ENCODE assay signal across 8 mouse cellular contexts in genomic region chr6:38253736-38254641, GRCm38 (mm10). TPM values are rescaled to one million over a fixed set of nuclear protein-coding genes. Genes with fewer than 3 reads are reported as not detected.
DNase-seq lines count a peak whose midpoint lies in the region; ATAC-seq and TF ChIP-seq lines count a peak whose summit lies in the region.

Gene D630045J12Rik, minus strand, starts transcription at chr6:38254009.

- H3K27me3 ChIP-seq in embryonic facial prominence, embryonic 13.5 days: no peaks in the 10 kb centered on the region
- H3K27me3 ChIP-seq in heart, embryonic 10.5 days (ENCODE audit: insufficient read depth, poor library complexity, severe bottlenecking): 0 out of 2 replicates have a peak, but pooled peaks cover 7% of the 10 kb centered on the region
- H3K27me3 ChIP-seq in kidney, embryonic 14.5 days (ENCODE audit: control insufficient read depth, insufficient read depth, low read length): no peaks in the 10 kb centered on the region
- H3K27me3 ChIP-seq in liver, adult 2 months (ENCODE audit: control insufficient read depth, insufficient read depth, low read length): no peaks in the 10 kb centered on the region
- no peaks in the 10 kb centered on the region for H3K27me3 ChIP-seq in stomach, embryonic 15.5 days (replicated peaks)

- peak; percentile 93 for ATAC-seq in embryonic facial prominence, embryonic 13.5 days (ENCODE audit: insufficient number of reproducible peaks, insufficient read depth, low FRiP score, low TSS enrichment, low read depth)
- peak; percentile 96 for ATAC-seq in kidney, embryonic 14.5 days (ENCODE audit: low FRiP score, low TSS enrichment)
- peak; percentile 96 for ATAC-seq in stomach, embryonic 15.5 days (ENCODE audit: insufficient read depth, low FRiP score, low read depth)

- no peak for TF ChIP-seq POLR2A in liver, adult 2 months (IDR thresholded peaks at IDR 0.05; ENCODE audit: extremely low read depth, insufficient read depth, low read length)

- H3K36me3 ChIP-seq in embryonic facial prominence, embryonic 13.5 days: no peaks in the 10 kb centered on the region
- no peaks in the 10 kb centered on the region for H3K36me3 ChIP-seq in heart, embryonic 10.5 days
- no peaks in the 10 kb centered on the region for H3K36me3 ChIP-seq in kidney, embryonic 14.5 days (ENCODE audit: control insufficient read depth, insufficient read depth, low read length)
- H3K36me3 ChIP-seq in liver, adult 2 months (ENCODE audit: control insufficient read depth, insufficient read depth, low read length): no peaks in the 10 kb centered on the region
- no peaks in the 10 kb centered on the region for H3K36me3 ChIP-seq in stomach, embryonic 15.5 days

- 1% methylated on average over 78 of the region's 118 CpGs for WGBS in embryonic facial prominence, embryonic 13.5 days
- WGBS in heart, embryonic 10.5 days: 3% methylated on average over 118 of the region's 118 CpGs
- under 1% methylated on average over 87 of the region's 118 CpGs for WGBS in kidney, embryonic 14.5 days
- WGBS in liver, adult 2 months: 2% methylated on average over 114 of the region's 118 CpGs
- WGBS in stomach, embryonic 15.5 days: under 1% methylated on average over 53 of the region's 118 CpGs

- H3K79me2 ChIP-seq in liver, adult 2 months (ENCODE audit: control insufficient read depth, insufficient read depth, low read length): no peaks in the 10 kb centered on the region

- H3K9me3 ChIP-seq in embryonic facial prominence, embryonic 13.5 days: no peaks in the 10 kb centered on the region
- H3K9me3 ChIP-seq in heart, embryonic 10.5 days: no peaks in the 10 kb centered on the region
- H3K9me3 ChIP-seq in kidney, embryonic 14.5 days (ENCODE audit: control insufficient read depth, low read length): no peaks in the 10 kb centered on the region
- H3K9me3 ChIP-seq in stomach, embryonic 15.5 days: no peaks in the 10 kb centered on the region

- H3K9ac ChIP-seq in embryonic facial prominence, embryonic 13.5 days: peak within 1 kb of the TSS; percentile 96
- peak within 1 kb of the TSS; percentile 81 for H3K9ac ChIP-seq in kidney, embryonic 14.5 days (ENCODE audit: low read depth, low read length)
- H3K9ac ChIP-seq in liver, adult 2 months (ENCODE audit: low read depth, low read length): peak within 1 kb of the TSS; percentile 82
- peak within 1 kb of the TSS; percentile 69 for H3K9ac ChIP-seq in stomach, embryonic 15.5 days

- DNase-seq in B cell, adult 2 months: peak; percentile 50 to 55
- peak; percentile 89 to 93 for DNase-seq in adrenal gland, postnatal 36 days
- DNase-seq in heart, embryonic 10.5 days (ENCODE audit: low spot score): peak; percentile 77
- DNase-seq in liver, adult 2 months (ENCODE audit: extremely low read depth, low read depth, low spot score): peak; percentile 45
- peak; percentile 39 for DNase-seq in naive thymus-derived CD4-positive, alpha-beta T cell, adult 2 months (ENCODE audit: low read depth)

- peak within 1 kb of the TSS; percentile 74 for H3K4me2 ChIP-seq in embryonic facial prominence, embryonic 13.5 days
- H3K4me2 ChIP-seq in kidney, embryonic 14.5 days (replicated peaks; ENCODE audit: low read depth, low read length): peak within 1 kb of the TSS; percentile 74
- H3K4me2 ChIP-seq in stomach, embryonic 15.5 days: peak within 1 kb of the TSS; percentile 85

- TF ChIP-seq CTCF in liver, adult 2 months (IDR thresholded peaks at IDR 0.05; ENCODE audit: low read depth, low read length): peak; percentile 47

- peaks cover 24% of the 10 kb centered on the region for H3K4me1 ChIP-seq in embryonic facial prominence, embryonic 13.5 days
- peaks cover 22% of the 10 kb centered on the region for H3K4me1 ChIP-seq in heart, embryonic 10.5 days
- H3K4me1 ChIP-seq in kidney, embryonic 14.5 days (ENCODE audit: control insufficient read depth, insufficient read depth, low read length): peaks cover 20% of the 10 kb centered on the region
- H3K4me1 ChIP-seq in liver, adult 2 months (ENCODE audit: control insufficient read depth, insufficient read depth, low read length): peaks cover 5% of the 10 kb centered on the region; the same call in 1 of the 2 replicates
- H3K4me1 ChIP-seq in stomach, embryonic 15.5 days: peaks cover 18% of the 10 kb centered on the region; the same call in 1 of the 2 replicates

- peak within 1 kb of the TSS; percentile 89 for H3K27ac ChIP-seq in embryonic facial prominence, embryonic 13.5 days
- H3K27ac ChIP-seq in heart, embryonic 10.5 days: peak within 1 kb of the TSS; percentile 92
- peak within 1 kb of the TSS; percentile 80 for H3K27ac ChIP-seq in kidney, embryonic 14.5 days (ENCODE audit: low read depth, low read length)
- 0 out of 2 replicates have a peak within 1 kb of the TSS, but pooled peaks have one; percentile 10 for H3K27ac ChIP-seq in liver, adult 2 months (replicated peaks; ENCODE audit: insufficient read depth, low read depth, low read length)
- H3K27ac ChIP-seq in stomach, embryonic 15.5 days: peak within 1 kb of the TSS; percentile 75

- peak within 1 kb of the TSS; percentile 90 for H3K4me3 ChIP-seq in embryonic facial prominence, embryonic 13.5 days
- H3K4me3 ChIP-seq in heart, embryonic 10.5 days: peak within 1 kb of the TSS; percentile 87
- peak within 1 kb of the TSS; percentile 59 for H3K4me3 ChIP-seq in kidney, embryonic 14.5 days (ENCODE audit: low read length)
- peak within 1 kb of the TSS; percentile 86 for H3K4me3 ChIP-seq in liver, adult 2 months (ENCODE audit: insufficient read depth, low read depth, low read length)
- H3K4me3 ChIP-seq in stomach, embryonic 15.5 days (replicated peaks): peak within 1 kb of the TSS; percentile 79

RNA-seq across cellular contexts. Expression of gene D630045J12Rik, which starts in this region (rescaled TPM):
- total RNA-seq in adrenal gland, postnatal 36 days (2021): 1 to 10 TPM; 3.0 to 3.7 TPM
- 7.7 and 8.3 TPM in 2 replicates for polyA plus RNA-seq in embryonic facial prominence, embryonic 13.5 days (2015; fragmentation: Nextera tagmentation; extraction: Ambion mirVana)
- 2.2 and 5.0 TPM in 2 replicates for polyA plus RNA-seq in heart, embryonic 10.5 days (2016; fragmentation: Nextera tagmentation; extraction: Ambion mirVana)
- 7.9 and 12.3 TPM in 2 replicates for polyA plus RNA-seq in kidney, embryonic 14.5 days (2014; fragmentation: Nextera tagmentation; extraction: Ambion mirVana)
- total RNA-seq in liver, adult 2 months (2014; rRNA removed): 0.46 and 0.47 TPM in 2 replicates
- 1.1 and 1.3 TPM in 2 replicates for polyA plus RNA-seq in liver, adult 2 months (2012; rRNA removed)
- 3.5 and 3.8 TPM in 2 replicates for polyA plus RNA-seq in stomach, embryonic 15.5 days (2015; fragmentation: Nextera tagmentation; extraction: Ambion mirVana)

Comparison
In these comparisons a context has a peak if more than half of its experiments do, and no peak if none do; other contexts are left out.
1. Peak in every context shown above with its lines: DNase-seq, ATAC-seq, H3K4me3 ChIP-seq and H3K27ac ChIP-seq.
2. DNase-seq: peak in every context shown above with its lines; median percentile 91 in adrenal gland, postnatal 36 days; 77 in heart, embryonic 10.5 days; 52 in B cell, adult 2 months; 45 in liver, adult 2 months; 39 in naive thymus-derived CD4-positive, alpha-beta T cell, adult 2 months.
3. H3K27ac ChIP-seq: peak in every context shown above with its lines; median percentile 92 in heart, embryonic 10.5 days; 89 in embryonic facial prominence, embryonic 13.5 days; 80 in kidney, embryonic 14.5 days; 75 in stomach, embryonic 15.5 days; 10 in liver, adult 2 months.